Mouse (Mus musculus): ENCODE results near the gene Cx3cr1.

The Cx3cr1 gene

GRCm38 (mm10) chr9:119998776-119999175 is 70.9 kb downstream of the Cx3cr1 start:
- no peak for DNase-seq (ENCODE audit: low spot score in 2 of 2)

DNA sequence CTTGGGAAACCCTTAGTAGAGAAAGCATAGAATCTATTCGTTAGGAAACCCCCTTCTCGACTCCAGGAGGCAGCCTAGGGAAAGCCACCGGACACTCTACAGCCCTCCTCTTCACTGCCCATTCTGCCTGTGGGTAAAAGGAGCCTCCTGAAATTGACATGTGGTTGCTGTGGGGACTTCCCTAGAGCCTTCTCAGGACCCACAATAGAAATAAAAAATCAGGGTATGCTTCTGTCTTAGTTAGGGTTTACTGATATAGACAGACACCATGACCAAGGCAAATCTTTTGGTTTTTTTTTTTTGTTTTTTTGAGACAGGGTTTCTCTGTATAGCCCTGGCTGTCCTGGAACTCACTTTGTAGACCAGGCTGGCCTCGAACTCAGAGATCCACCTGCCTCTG is 73.6 kb downstream of the Cx3cr1 start:
- DNase-seq (ENCODE audit: low spot score in 2 of 2), result no peak

GRCm38 (mm10) chr9:119994207-119994606 is 75.5 kb downstream of the Cx3cr1 start:
- DNase-seq (ENCODE audit: low spot score in 2 of 2), result no peak

- no peak for DNase-seq (ENCODE audit: low spot score in 2 of 2)
Measured at GRCm38 (mm10) chr9:119993092-119993844, 76.4 kb downstream of the Cx3cr1 start.

DNA sequence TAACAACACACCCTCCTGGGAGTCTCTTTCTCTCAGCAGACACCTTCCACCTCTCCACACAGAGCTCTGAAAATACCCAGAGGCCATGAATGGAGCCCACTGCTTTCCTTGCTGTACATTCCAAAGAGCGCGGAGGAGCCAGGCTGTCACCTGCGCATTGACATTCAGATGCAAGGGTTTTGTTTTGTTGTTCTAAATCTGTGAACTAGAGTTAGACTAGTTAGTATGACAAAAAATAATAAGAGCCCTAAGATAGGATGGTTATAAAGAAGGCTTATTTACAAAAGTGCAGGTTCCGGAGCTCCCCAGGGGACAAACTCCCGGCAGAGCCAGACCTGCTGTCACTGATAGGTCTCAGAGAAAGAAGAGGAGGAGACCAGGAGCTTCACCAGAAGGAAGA is 78.4 kb downstream of the Cx3cr1 start:
- DNase-seq (ENCODE audit: low spot score in 2 of 2), result no peak

DNA sequence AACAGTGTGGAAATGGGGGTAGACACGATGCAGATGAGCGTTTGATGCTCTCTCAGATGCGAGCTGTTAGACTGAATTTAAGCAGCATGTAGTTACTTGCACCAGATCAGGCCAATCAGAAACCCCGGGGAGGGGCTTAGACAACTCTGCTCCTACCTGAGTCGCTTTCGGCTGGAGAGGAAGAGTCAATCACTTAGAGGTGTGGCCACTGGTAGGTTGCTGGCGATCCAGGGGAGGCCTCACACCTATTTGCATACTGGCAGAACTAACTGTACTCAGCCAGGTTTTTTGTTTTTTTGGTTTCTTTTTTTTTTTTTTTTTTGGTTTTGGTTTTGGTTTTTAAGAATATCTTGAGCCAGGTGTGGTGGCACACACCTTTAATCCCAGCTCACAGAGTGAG is 81.4 kb downstream of the Cx3cr1 start:
- no peak for DNase-seq (ENCODE audit: low spot score in 2 of 2)

DNA sequence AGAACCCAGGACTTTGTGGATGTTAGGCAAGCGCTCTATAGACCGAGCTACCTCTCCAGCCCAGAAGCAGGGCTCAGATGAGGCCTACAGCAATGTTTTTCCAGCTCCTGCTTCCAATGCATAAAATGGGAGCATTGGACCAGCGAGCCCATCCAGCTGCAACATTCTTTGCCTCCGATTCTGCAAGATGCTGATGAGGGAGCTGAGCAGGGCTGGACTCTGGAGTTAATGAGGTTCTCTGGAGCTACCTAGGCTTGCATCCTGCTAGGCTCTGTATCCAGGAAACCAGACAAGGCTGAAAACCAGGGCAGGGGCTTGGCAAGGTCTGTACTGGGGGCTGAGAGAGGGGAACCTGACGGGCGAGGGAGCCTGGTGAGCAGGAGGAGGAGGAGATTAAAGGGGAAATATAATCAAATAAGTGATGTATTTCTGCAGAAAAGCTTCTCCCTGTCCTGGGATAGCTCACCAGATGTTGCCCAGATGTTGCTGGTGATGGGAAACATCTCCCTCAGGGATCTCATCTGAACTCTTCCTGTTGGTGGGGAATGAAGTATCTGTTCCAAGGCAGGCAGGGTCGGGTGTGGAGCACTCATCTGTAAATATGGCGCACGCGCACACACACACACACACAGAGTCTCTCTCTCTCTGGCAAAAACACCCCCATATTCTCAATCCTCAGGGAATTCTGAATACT is 83.7 kb downstream of the Cx3cr1 start:
- no peak for DNase-seq (ENCODE audit: low spot score in 2 of 2)

DNA sequence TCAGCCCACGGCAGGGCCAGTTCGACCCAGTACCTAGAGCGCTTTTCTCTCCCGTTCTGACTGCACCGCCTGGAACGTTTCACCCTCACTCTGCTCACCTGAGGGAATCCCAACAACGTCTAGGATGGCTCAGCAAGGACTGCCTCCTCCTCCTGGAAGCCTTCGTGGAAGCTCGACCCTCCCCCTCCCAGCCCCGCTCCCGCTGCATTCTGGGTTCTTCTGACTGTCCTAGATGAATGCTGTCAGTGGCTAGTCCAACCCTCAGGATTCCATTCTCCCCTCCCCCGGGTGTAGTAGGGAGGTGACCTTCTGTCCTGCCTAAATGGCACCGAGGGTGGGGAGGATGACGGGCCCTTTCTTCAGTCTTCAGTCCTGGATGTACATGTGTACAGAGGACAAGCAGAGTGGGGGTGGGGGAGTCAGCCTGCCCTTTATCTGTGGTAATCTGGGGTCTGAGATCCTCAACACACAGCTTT is 85.1 kb downstream of the Cx3cr1 start, which contains the start of gene Csrnp1:
Csrnp1 (minus strand) TSS at position 123 of the 476 bp plus-strand sequence.
- no peak for DNase-seq (ENCODE audit: low spot score in 2 of 2)

GRCm38 (mm10) chr9:119983585-119984535 is 85.8 kb downstream of the Cx3cr1 start:
- DNase-seq (ENCODE audit: low spot score in 2 of 2), result peak; percentile 88 to 90

DNA sequence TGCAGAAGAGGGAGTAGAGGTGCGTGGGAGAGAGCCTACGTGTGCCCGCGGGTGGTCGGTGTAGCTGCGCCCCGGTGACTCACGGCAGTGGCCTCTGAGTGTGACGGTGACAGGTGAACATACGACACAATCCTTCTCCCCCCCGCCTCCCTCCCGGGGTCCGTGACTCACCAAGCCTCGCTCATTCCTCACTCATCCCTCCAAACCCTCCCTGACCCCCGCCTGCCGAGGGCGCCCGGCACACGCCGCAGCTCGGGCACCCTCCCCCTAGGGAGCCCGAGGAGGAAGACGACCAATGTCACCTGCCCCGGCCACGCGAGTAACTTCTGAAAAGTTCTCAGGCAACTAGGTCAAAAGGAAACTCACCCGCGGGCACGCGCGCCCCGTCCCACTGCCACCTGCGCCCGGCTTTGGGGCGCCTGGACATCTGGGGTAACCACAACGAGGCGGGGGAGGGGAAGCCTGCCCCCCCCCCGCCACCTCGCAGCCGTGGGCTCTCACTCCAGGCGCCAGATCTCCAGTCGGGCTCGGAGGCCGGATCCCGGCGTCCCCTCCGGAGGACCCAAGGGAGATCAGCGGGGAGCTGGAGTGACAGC is 86.6 kb downstream of the Cx3cr1 start:
- peak in 1 of 2 experiments; percentile 53 for DNase-seq (ENCODE audit: low spot score in 2 of 2)

DNA sequence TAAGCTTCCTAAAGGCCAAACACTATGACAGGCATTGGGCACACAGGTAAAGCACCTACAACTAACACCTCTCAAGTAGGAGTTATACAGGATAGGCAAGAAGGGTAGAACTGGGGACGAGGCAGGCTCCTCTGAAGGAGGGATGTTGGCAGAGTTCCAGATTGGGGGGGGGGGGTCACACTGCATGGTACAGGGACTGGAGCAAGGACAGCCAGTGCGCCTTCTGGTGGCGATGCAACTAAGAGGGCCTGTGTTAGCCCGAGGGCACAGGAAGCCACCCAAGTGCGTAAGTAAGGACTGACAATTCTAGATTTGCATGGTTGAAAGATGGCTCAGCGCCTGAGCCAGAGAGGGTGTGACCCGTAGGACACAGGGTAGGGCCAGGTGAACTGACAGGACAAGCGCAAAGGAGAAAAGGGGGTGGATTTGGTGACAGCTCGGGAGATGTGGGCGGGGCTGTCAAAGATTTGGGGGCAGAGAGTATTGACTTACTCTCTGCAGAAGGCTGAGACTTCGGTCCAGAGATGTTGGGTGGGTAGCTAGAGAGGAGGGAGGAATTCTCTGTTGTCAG is 87.4 kb downstream of the Cx3cr1 start:
- peak; percentile 63 to 70 for DNase-seq (ENCODE audit: low spot score in 2 of 2)

GRCm38 (mm10) chr9:119981183-119982179 is 88.2 kb downstream of the Cx3cr1 start:
- peak; percentile 66 to 69 for DNase-seq (ENCODE audit: low spot score in 2 of 2)

DNA sequence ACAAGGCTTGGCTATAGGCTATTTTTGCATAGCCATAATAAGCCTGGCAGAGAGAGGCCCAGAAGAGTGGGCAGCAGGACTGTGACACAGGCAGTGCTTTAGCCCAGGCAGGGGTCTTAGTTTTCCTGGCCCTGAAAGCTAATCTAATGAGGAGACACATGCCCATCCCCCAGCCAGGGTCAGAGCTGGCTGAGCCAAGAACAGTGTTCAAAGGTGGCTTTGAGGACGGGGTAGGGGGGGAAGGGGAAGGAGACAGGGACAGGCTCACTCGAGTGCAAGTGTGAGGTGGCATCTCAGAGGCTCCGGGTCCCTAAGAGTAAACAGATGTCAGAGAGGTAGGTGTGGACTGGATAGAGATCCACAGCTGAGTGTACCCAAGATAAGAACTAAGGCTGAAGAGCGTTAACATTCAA is 88.9 kb downstream of the Cx3cr1 start:
- DNase-seq (ENCODE audit: low spot score in 2 of 2), result peak in 1 of 2 experiments; percentile 57

DNA sequence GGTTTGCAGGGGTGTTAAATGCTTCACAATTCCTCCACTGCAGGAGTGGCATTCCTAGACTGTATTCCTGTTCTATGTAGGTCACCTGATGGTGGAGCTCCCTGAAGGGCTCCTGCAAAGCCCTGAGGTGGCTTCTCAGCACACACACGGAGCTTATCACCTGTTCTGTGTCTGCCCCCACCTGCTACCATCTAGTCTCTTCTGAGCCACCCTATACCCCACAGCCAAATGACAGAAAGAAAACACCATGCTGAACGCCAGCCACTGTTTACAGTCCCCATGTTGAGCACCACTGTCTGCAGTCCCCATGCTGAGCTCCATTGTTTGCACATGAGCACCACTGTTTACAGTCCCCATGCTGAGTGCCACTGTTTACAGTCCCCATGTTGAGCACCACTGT is 89.9 kb downstream of the Cx3cr1 start:
- no peak for DNase-seq (ENCODE audit: low spot score in 2 of 2)

- DNase-seq (ENCODE audit: low spot score in 2 of 2), result peak; percentile 61 to 80
Measured at GRCm38 (mm10) chr9:119978811-119979441, 90.8 kb downstream of the Cx3cr1 start.

GRCm38 (mm10) chr9:119978151-119978810 is 91.4 kb downstream of the Cx3cr1 start:
- DNase-seq (ENCODE audit: low spot score in 2 of 2), result no peak

DNA sequence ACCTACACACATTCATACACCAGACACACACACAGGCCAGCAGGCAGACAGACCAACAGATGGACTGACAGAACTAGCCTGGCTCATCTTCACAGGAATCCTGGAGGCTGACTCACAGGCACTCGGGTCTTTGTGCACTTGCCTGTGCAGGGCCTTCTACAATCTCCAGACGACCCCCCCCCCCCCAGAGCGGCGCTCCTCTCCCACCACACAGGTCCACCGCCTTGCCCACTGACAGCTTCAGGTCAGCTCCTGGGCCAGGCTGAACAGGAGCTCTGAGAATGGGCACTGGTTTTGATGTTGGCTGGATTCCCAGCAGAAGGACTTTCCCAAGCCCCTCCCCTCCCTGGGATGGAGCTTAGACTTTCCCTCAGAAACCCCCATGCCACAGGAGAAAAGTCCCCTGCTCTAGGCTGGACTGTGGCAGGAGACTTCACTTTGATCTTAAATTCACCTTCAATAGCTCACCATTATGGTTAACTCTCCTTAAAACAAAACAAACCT is 92.1 kb downstream of the Cx3cr1 start:
- peak; percentile 53 to 57 for DNase-seq (ENCODE audit: low spot score in 2 of 2)

- no peak for DNase-seq (ENCODE audit: low spot score in 2 of 2)
Measured at GRCm38 (mm10) chr9:119976704-119977556, 92.7 kb downstream of the Cx3cr1 start.

Measured in right cerebral cortex, postnatal 10 days (tissue).